Mouse (Mus musculus): ENCODE data around the gene Rprml.

GRCm38 (mm10) chr11:103646301-103646700 lies 3.1 kb upstream of the Rprml start:
- TF ChIP-seq ZC3H11A (IDR thresholded peaks at IDR 0.05; ENCODE audit: low read depth, low read length) (no peak), MAX (IDR thresholded peaks at IDR 0.05; ENCODE audit: low read length) (no peak), BHLHE40 (IDR thresholded peaks at IDR 0.05; ENCODE audit: borderline replicate concordance, low read depth, low read length) (no peak), POLR2A (IDR thresholded peaks at IDR 0.05; ENCODE audit: control insufficient read depth in 1 of 2, insufficient read depth in 1 of 2, low read depth in 1 of 2, low read length in 2 of 2, poor library complexity in 1 of 2) (no peak), EP300 (IDR thresholded peaks at IDR 0.05; ENCODE audit: low read depth in 1 of 2, low read length in 2 of 2) (no peak), JUND (IDR thresholded peaks at IDR 0.05; ENCODE audit: low read depth, low read length) (no peak), CTCF (IDR thresholded peaks at IDR 0.05 in 2 of 3, conservative IDR thresholded peaks at IDR 0.05 in 1 of 3; ENCODE audit: control insufficient read depth in 1 of 3, insufficient read depth in 1 of 3, low read depth in 2 of 3, low read length in 3 of 3, poor library complexity in 1 of 3, severe bottlenecking in 1 of 3) (no peak)

All from MEL (cell line).